Mouse (Mus musculus): ENCODE results near the gene Ly6g5b. TPM values are rescaled to one million over a fixed set of nuclear protein-coding genes. Genes with fewer than 3 reads are reported as not detected.

The Ly6g5b gene
- under 1 TPM; 0.58 to 0.81 TPM for total RNA-seq (2021)

DNA sequence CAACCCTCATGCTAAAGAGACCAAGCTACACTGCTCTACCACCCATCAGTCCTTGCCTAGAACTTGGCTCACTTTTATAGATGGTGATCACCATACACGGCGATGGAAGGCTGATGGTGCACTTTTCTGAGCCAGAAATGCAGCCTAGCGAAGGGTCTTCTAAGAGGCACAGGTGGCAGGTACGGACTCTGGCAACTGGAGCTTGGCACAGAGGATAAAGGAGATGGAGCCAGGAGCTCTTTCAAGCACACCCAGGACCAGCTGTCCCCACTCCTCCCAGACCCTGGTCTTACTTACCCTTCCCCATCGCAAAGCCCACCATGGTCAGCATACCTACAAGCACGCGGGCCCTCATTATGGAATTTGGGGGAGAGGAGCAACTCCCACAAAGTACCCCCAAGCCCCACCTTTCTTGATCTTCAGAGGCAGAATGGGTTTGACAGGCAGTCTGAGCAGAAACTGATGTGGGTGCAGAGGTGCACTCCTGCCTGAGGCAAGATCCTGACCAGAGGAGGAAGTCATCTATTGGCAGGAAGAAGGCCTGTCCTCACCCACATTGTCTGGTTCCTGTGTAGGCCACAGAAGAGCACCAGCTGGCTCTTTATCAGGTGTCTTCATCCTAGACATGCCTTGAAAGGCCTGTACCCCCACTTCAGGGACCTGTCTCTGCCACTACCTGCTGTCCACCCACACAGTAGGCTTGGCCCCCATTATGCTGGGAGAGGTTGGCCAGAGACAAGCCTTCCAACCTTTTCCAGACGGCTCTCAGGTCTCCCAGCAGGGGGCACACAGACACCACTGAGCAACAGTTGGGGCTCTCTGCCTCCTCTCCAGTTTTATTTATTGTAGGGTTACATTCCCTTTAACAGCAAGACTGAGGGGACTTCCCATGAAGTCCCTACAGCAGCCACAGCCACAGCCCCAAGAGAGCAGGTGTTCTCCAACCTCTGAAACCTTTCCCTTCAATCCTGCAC lies at the start of gene Ly6g5b:
Ly6g5b (minus strand) TSS at position 383 of the 974 bp plus-strand sequence.
- no peak for DNase-seq (ENCODE audit: extremely low spot score in 1 of 2, low spot score in 2 of 2)

DNA sequence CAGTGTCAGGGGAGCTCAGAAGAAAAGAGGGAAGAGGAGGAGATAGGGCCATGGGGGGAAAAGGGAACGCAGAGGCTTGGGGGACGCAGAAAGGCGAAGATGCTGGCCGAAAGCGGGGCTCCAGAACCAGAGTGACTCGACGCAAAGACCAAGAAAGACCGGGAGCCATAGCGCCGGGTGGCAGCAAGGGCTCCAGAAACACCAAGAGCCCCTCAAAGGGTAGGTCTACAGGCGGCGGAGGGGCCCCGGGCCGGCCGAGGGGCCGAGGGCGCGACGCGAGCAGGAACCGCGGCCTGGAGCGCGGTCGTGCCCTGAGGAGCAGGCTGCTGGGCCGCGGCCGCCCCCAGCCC lies 49.0 kb upstream of the Ly6g5b start:
- intact Hi-C loops (cut with DNase I), result no loop called here

More for the DNA sequence above, at the start of gene Ly6g5b:
- intact Hi-C loops (cut with DNase I), result loop anchor here (5.0 kb wide), 1 partner anchor 98 kb away; the partner anchor contains the start of gene Vwa7

DNA sequence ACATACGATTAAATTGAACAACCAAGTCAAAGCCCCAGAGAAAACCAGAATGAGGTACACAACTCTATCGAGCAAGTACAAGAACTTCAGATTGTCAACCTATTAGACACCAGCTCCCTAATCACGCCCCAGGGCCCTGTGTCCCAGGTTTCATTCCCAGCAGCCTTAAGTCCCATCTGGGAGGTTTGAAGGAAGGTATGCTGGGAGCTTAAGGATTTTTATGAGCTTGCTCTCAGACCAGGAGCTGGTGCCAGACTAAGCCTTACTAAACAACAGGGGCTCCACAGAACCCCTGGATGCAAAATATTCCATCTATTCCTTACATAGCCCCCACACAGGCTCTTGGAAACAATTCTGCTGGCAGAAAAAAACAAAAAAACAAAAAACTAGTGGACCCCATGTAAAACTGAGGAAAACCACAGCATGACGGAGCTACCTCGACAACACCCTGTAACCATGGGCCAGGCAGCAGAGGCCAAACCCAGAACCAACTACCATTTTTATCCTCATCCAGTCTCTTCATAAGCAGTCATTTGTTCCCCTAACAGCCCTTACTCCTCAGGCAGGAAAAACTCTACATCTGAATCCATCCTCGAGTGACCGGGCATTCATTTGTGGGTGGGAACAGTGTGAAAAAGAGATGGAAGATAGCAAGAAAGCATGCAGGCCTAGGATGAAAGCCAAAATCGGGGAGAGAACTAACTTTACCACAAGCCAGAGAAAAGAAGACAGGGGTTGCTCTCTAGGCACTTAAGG lies 48.3 kb upstream of the Ly6g5b start:
- intact Hi-C loops (cut with DNase I), result no loop called here
- DNase-seq (ENCODE audit: extremely low spot score in 1 of 2, low spot score in 2 of 2), result no peak

More for the DNA sequence above, 49.0 kb upstream of the Ly6g5b start:
- no peak for DNase-seq (ENCODE audit: extremely low spot score in 1 of 2, low spot score in 2 of 2)

DNA sequence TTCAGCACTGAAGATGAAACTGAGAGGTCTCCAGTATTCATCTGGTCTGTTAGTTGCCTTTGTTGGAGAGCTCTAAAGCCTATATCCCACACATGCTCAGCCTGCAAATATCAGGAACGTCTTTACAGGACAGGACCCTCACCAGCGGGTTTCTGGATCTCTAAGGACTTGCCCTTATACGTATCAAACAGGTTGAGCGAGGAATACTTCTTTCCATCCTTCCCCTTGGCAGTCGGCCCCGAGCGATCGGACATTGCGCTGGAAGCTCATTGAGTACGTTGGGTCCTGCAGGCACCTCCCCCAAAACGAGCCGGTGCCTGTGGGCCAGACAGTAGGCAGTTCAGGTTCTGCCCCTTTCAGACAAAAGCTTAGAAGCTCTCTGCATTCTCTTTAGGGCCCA lies 47.5 kb upstream of the Ly6g5b start:
- DNase-seq (ENCODE audit: extremely low spot score in 1 of 2, low spot score in 2 of 2), result no peak
- intact Hi-C loops (cut with DNase I), result no loop called here

DNA sequence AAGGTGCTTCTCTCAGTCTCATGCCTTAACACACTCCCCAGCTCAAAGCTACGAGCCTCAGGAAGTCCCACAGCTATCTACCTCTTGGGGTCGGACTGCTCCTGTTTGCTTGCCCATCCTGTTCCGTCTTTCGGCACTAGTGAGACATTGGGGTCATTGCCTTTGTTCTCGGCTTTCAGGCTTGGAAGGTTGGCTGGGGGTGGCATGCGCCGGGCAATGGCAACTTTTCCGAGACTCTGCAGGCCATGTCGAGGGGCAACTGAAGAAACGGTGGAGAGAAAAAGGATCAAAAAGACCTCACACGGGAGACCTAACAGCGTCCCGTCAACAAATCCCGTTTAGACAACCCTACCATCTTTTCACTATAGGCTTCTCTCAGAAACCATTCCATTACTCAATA lies 46.9 kb upstream of the Ly6g5b start:
- no peak for DNase-seq (ENCODE audit: extremely low spot score in 1 of 2, low spot score in 2 of 2)
- intact Hi-C loops (cut with DNase I), result no loop called here

DNA sequence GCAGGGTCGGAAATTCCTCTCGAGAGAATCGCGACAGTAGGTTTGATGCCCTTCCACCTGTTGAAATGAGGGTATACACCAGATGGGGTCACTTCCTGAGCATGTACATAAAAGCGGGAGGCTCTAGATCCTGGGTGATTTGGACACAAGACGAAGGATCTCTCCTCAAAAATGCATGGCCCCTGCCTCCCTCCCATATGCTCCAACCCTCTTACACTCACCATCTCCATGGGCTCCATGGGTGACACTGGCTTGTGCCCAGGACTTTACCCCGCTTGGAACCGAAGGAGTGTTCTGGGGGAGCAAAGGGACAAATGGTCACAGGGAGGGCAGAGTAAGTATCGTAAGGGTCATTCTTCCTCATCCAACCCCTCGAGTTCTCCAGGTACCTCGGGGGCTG lies 46.2 kb upstream of the Ly6g5b start:
- DNase-seq (ENCODE audit: extremely low spot score in 1 of 2, low spot score in 2 of 2), result peak in 1 of 2 experiments; percentile 22
- intact Hi-C loops (cut with DNase I), result no loop called here

DNA sequence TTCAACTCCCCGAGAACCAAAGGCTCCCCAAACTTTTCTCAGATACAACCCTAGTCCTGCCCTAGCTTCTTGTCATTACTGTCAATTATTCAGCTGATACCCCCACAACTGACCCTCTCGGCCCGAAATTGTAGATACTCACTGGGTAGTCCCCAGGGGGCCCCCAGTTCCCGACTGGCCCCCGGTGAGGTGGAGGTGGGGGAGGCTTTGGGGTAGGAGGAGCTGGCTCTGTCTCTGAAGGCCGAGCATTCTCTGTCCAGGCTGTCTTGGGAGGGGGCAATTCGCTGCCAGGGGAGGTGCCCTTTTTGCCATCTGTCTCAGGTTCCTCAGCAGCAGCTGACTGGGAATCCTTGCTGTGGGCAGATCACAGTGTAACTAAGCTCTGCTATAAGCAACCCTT lies 44.4 kb upstream of the Ly6g5b start:
- DNase-seq (ENCODE audit: extremely low spot score in 1 of 2, low spot score in 2 of 2), result no peak
- intact Hi-C loops (cut with DNase I), result loop anchor here (2.0 kb wide), 1 partner anchor 17 kb away; no protein-coding TSS in a partner anchor

DNA sequence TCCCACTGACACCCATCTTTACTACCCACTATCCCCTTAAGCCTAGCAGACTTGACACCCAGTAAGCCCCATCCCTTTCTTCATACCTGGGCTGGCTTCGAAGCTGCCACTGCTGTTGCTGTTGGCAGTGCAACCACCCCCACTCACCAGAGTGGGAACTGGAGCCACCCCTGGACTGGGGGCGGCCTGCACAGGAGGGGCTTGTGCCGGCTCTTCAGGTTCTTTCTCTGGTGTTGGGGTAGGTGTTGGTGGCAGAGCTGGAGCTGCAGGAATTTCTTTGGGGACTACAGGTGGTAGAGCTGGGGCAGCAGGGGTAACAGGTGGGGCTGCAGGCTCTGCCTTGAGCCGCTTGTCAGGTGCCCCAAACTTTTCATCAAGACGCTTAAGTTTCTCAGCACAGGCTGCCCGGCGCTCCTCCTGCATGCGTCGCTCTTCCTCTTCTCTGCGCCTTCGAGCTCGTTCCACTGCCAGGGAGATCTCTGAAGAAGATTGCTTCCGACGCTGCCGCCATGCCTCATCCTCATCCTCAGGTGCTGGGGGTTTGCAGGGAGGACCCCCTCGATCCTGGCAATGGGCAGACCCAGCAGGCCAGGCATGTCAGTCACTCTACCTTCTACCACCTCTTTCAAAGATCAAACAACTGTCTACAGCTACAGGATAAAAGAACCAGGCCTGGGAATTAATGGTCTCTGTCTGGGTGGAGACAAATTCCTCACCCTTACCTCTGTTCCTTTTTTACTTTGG lies 43.8 kb upstream of the Ly6g5b start:
- DNase-seq (ENCODE audit: extremely low spot score in 1 of 2, low spot score in 2 of 2), result no peak
- intact Hi-C loops (cut with DNase I), result loop anchor here (2.0 kb wide), 1 partner anchor 16 kb away; no protein-coding TSS in a partner anchor

DNA sequence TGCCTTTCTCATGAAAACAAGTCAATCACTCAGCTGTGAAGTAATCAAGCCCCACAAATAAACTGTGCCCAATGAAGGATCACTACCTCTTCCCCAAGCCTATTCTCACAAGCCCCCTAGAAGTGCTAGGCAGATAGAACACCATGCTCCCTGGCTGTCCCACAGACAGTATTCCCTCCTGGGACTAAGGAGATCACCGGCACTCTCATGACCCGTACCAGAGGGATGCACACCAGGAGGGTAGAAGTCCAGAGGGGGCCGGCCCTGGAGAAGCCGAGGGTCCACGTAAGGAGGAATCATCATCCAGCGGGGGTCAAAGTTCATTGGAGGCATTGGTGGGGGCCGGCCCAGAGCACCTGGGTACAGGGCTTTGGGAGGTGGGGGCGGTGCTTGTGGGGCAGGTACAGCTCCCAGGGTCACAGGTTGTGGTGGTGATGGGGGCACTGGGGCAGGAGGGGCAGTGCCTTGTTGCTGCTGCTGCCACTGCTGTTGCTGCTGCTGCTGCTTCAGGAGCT lies 42.5 kb upstream of the Ly6g5b start:
- DNase-seq (ENCODE audit: extremely low spot score in 1 of 2, low spot score in 2 of 2), result no peak
- intact Hi-C loops (cut with DNase I), result loop anchor here (2.0 kb wide), 1 partner anchor 15 kb away; no protein-coding TSS in a partner anchor

DNA sequence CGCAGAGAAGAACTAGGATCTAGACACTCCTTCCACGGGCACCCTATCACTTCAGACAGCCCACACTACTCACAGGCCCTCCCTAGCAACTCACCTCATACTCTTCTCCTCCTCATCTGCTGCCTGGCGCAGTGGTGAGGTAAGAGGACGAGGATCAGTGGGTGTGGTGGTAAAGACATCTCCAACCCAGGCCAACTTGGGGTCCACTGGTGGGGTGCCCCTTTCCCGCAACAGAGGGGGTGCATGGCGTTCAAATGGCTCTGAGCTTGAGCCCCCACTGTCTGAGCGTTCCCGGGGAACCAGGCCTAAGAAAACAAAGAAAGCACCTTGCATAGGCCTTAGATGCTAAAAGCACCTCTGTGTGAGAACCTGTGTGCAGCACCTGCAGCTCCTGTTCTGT lies 42.0 kb upstream of the Ly6g5b start:
- no peak for DNase-seq (ENCODE audit: extremely low spot score in 1 of 2, low spot score in 2 of 2)
- intact Hi-C loops (cut with DNase I), result no loop called here

DNA sequence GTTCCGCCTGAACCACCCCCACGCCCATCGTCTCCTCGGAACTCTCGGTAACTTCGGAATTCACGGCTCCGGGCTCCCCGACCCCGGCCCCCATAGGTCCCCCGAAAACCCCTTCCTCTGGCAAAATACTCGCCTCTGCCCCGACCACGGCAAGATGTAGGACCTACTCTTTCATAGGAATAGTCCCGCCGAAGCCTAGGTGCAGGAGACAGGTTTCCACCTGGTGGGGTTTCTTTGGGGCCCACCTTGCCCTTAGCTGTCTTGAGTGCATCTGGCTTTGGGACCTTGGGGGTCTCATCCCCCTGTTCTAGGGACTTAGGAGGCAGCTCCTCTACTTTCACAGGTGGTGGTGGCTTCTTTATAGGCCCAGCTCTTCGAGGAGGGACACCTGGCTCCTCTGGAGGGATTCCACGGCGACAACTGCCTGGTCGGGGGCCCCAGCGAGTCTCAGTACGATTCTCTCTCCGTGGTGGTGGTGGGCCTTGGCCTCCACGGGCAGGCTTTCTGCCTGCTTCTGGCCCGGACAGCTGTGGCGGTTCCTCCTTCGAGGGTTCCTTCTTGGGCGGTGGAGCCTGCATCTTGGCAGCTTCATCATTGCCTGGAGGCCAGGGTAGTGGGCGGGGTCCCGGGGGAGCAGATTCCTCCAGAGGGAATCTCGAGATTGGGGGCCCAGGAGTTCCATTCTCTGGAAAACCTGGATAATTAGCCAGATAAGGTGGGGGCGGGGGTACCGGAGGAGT lies 41.4 kb upstream of the Ly6g5b start:
- DNase-seq (ENCODE audit: extremely low spot score in 1 of 2, low spot score in 2 of 2), result no peak
- intact Hi-C loops (cut with DNase I), result no loop called here

DNA sequence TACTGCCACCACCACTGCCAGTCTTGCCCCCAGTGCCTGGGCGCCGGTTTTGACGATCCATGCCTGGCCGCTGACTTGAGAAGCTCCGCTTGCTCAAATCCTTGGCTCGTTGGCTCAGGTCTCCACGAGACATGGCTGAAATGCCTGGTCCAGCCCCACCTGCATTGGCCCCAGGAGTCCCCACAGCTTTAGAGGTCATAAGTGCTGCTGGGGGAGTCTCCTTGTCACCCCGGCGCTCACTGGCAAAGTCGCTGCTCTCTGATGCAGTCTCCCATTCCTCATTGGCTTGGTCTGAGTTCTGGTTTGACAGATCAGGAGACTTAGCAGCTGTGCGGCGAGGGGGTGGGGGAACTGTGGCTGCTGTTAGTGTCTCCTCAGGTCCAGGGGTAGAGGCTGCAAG lies 40.2 kb upstream of the Ly6g5b start:
- no peak for DNase-seq (ENCODE audit: extremely low spot score in 1 of 2, low spot score in 2 of 2)
- intact Hi-C loops (cut with DNase I), result no loop called here

DNA sequence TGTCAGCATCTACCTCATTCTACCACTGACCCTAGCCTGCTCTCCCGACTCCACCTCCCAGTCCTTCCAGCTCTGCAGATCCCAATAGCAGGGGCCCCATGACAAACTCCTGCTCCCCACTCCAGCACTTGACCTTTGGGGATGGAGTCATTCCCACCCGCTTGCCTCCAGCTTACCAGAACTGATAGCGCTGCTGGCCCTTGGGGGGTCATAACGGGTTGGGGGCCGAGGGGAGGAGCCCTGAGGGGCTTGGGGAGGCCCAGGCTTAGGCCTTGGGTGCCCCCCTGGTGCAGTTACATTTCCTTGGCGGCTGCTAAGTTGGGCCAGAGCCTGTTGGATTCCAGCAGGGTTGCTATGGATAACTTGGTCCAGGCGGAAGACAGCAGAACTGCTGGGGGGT lies 39.4 kb upstream of the Ly6g5b start:
- DNase-seq (ENCODE audit: extremely low spot score in 1 of 2, low spot score in 2 of 2), result no peak
- intact Hi-C loops (cut with DNase I), result no loop called here

DNA sequence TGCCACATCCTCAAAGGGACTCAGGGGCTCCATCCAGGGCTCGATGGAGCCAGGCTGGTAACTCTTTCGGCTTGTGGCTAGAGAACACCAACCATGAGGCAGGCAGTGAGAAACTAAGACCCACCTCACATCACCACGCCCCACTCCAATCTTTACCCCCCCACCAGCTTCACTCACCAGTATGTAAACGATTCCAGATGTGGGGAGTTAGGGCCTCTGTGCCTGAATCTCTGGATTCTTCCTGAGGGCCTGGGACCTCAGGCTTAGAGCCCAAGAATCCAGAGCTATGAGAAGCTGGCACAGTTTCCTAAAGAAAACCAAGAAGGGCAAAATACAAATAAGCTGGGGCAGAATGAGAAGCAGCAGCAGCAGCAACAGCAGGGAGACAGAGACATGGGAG lies 38.7 kb upstream of the Ly6g5b start:
- DNase-seq (ENCODE audit: extremely low spot score in 1 of 2, low spot score in 2 of 2), result no peak
- intact Hi-C loops (cut with DNase I), result no loop called here

DNA sequence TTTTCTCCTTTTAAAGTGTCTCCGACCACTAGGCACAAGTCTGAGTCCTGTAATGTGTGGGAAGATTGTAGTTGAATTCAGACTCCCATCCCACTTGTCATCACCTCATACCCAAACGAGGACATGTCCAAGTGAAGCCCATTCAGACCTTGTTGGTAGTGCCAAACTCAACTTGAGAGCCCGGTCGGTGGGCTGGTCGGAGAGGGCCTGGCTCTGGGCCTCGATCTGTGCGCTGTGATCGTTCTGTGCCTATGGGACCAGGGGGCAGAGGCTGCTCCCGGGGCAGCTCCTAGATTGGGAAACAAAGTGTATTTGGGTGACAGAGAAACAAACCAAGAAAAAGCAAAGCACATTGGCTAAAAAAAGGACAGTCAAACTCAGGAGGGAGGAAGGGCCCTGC lies 37.8 kb upstream of the Ly6g5b start:
- intact Hi-C loops (cut with DNase I), result no loop called here
- no peak for DNase-seq (ENCODE audit: extremely low spot score in 1 of 2, low spot score in 2 of 2)

DNA sequence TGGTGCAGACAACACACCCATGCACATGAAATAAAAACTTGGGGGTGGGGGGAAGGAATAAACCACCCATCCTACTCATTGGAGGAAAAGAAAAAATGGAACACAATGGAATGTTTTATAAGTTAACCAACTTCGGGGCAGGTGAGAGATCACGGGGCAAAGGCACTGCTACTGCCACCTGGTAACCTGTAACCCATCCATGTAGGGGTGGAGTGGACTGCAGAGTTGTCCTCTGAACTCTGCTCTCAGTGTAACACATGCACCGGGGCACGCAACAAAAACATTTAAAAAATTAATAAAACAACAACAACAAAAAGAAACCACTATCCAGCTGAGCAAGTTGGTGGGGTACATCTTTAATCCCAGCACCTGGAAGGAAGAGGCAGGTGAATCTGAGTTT lies 36.9 kb upstream of the Ly6g5b start:
- intact Hi-C loops (cut with DNase I), result no loop called here

DNA sequence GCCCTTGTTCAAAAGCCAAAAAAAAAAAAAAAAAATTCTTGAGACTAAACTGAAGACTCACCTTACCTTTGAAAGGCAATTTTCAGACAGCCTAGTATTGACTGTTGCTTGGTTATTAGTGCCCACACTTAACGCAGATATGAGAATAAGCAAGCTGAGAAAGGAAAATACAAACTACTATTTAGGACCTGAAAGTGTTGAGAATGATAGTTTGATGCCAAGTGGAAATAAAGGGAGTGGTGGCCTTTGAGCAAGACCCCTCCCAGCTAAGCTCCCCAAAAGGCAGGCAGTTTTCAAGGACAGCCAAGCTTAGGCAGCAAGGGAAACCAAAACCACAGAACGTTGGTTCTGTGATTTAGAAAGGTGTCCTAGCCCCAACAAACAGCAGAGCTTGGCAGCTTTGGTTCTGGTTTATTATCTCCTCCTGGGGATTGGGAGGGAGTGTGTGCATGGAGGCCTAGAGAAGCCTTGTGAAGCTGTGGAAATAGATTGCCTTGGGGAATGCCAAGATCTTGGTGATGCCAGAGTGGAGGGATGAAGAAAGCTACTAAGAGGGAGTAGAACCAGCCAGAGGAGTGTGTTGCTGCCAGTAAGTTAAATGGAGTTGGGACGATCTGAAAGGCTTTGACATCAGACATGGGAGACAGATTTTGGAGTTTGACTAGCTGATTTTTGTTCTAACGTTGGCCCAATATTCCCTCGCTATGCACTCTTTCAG lies 32.9 kb upstream of the Ly6g5b start:
- intact Hi-C loops (cut with DNase I), result no loop called here
- no peak for DNase-seq (ENCODE audit: extremely low spot score in 1 of 2, low spot score in 2 of 2)

More for the DNA sequence above, 36.9 kb upstream of the Ly6g5b start:
- DNase-seq (ENCODE audit: extremely low spot score in 1 of 2, low spot score in 2 of 2), result no peak

DNA sequence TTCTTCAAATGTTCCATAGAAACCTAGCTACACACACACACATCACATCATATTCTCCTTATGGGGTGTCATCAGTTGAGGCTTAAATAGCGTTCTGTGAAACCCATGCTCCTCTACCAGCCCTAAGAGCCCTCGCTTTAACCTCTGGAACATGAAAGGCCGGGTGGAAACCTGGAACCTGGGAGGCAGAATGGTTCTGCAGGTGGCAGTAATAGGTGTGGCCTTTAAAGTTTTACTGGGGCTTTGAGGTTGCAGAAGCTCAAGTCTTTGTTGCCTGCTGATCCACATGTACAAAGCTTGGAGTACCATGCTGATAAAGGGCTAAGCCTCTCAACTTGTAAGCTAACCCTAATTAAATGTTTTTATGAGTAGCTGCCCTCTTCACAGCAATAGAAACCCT lies 32.1 kb upstream of the Ly6g5b start:
- intact Hi-C loops (cut with DNase I), result no loop called here
- DNase-seq (ENCODE audit: extremely low spot score in 1 of 2, low spot score in 2 of 2), result no peak

All from left cerebral cortex, postnatal 10 days (tissue).